ENCODE assay signal across 9 mouse cellular contexts in genomic region chr5:100663854-100664253, GRCm38 (mm10). TPM values are rescaled to one million over a fixed set of nuclear protein-coding genes. Genes with fewer than 3 reads are reported as not detected.
DNase-seq lines count a peak whose midpoint lies in the region; ATAC-seq and TF ChIP-seq lines count a peak whose summit lies in the region.
"Had no signal": no experiment of that assay in that cellular context is flagged by ENCODE, and none has a peak within 500 bp of the region (broad histone marks: within the 10 kb centered on the region; RNA-seq: fewer than 3 reads in every experiment).

No protein-coding gene starts in this region.

- H3K9me3 ChIP-seq in G1E (replicated peaks), result no peaks in the 10 kb centered on the region
- no peaks in the 10 kb centered on the region for H3K9me3 ChIP-seq in limb, embryonic 14.5 days (ENCODE audit: control insufficient read depth, low read length)

- peak in 1 of 2 experiments; percentile 23 for DNase-seq in left cerebral cortex, adult 2 months (ENCODE audit: extremely low spot score in 1 of 2, low spot score in 2 of 2)
- no peak for DNase-seq in left cerebral cortex, adult 8-10 months (ENCODE audit: low spot score in 2 of 2)
- DNase-seq in G1E (ENCODE audit: low spot score), result no peak
- DNase-seq in embryo, embryonic 11 days, result peak; percentile 55
- DNase-seq in limb, embryonic 14.5 days (ENCODE audit: low spot score), result peak; percentile 20
- no peak for DNase-seq in gastrocnemius, postnatal 14 days
- no peak for DNase-seq in layer of hippocampus, postnatal 25 days (ENCODE audit: extremely low spot score in 1 of 2, low spot score in 1 of 2)

- no peak overlapping the region for H3K27ac ChIP-seq in left cerebral cortex, adult 2 months
- no peak overlapping the region for H3K27ac ChIP-seq in limb, embryonic 14.5 days (replicated peaks; ENCODE audit: low read depth, low read length)

- intact Hi-C loops in left cerebral cortex, adult 2 months (cut with DNase I), result loop anchor here (2.0 kb wide), 1 partner anchor 117 kb away; no protein-coding TSS in a partner anchor
- intact Hi-C loops in gastrocnemius, postnatal 14 days (cut with DNase I; ENCODE audit: low total_unique reads), result loop anchor here (10.0 kb wide), 1 partner anchor 119 kb away; no protein-coding TSS in a partner anchor

- TF ChIP-seq POLR2A in limb, embryonic 14.5 days (IDR thresholded peaks at IDR 0.05; ENCODE audit: borderline replicate concordance, extremely low read depth, insufficient read depth, insufficient read length), result no peak

- no peak overlapping the region for H3K4me3 ChIP-seq in left cerebral cortex, adult 2 months
- no peak overlapping the region for H3K4me3 ChIP-seq in G1E (ENCODE audit: low read depth, low read length)
- no peak overlapping the region for H3K4me3 ChIP-seq in limb, embryonic 14.5 days (replicated peaks; ENCODE audit: low read length)
- H3K4me3 ChIP-seq: erythroblast, embryonic 14.5 days had no signal

- 59% methylated on average over 5 of the region's 5 CpGs for WGBS in limb, embryonic 14.5 days

- H3K36me3 ChIP-seq in G1E (replicated peaks), result peaks cover 97% of the 10 kb centered on the region
- peaks cover 48% of the 10 kb centered on the region for H3K36me3 ChIP-seq in limb, embryonic 14.5 days (ENCODE audit: control insufficient read depth, insufficient read depth, low read length)

- peaks cover 16% of the 10 kb centered on the region for H3K4me1 ChIP-seq in G1E (ENCODE audit: insufficient read depth, low read depth, low read length)
- H3K4me1 ChIP-seq in limb, embryonic 14.5 days (ENCODE audit: control insufficient read depth, insufficient read depth, low read length), result no peaks in the 10 kb centered on the region

- peak; percentile 65 for ATAC-seq in G1E (ENCODE audit: extremely low read depth, insufficient number of reproducible peaks, low FRiP score, poor library complexity, severe bottlenecking)
- no peak for ATAC-seq in limb, embryonic 14.5 days (ENCODE audit: low FRiP score, low read depth)
- peak; percentile 74 for ATAC-seq in neutrophil, adult 5-6 weeks (ENCODE audit: extremely low read depth, insufficient number of reproducible peaks, low FRiP score, poor library complexity, severe bottlenecking)

- no peak overlapping the region for H3K9ac ChIP-seq in limb, embryonic 14.5 days (ENCODE audit: low read depth, low read length, severe bottlenecking)

- peak; percentile 81 for TF ChIP-seq CTCF in left cerebral cortex, adult 2 months (IDR thresholded peaks at IDR 0.05)
- TF ChIP-seq CTCF in G1E (IDR thresholded peaks at IDR 0.05; ENCODE audit: low read depth, low read length), result peak; percentile 51

- no peaks in the 10 kb centered on the region for H3K27me3 ChIP-seq in G1E (ENCODE audit: insufficient read depth, low read length)
- no peaks in the 10 kb centered on the region for H3K27me3 ChIP-seq in limb, embryonic 14.5 days (ENCODE audit: control insufficient read depth, insufficient read depth, low read length)

- H3K4me2 ChIP-seq in limb, embryonic 14.5 days (replicated peaks; ENCODE audit: low read depth, low read length, severe bottlenecking), result no peak overlapping the region

RNA-seq across cellular contexts. Expression of gene Coq2, which starts 11.1 kb away (rescaled TPM):
- total RNA-seq in left cerebral cortex, adult 2 months (2021), result 10 to 100 TPM; 76.4 to 77.0 TPM
- total RNA-seq in left cerebral cortex, adult 8-10 months (2022), result 10 to 100 TPM; 71.9 to 86.4 (median 74.6) TPM
- 19.5 and 21.7 TPM in 2 replicates for total RNA-seq in G1E (2014; fragmentation: Nextera tagmentation)
- total RNA-seq in G1E (2017), result 29.5 and 37.7 TPM in 2 replicates
- 47.1 and 78.4 TPM in 2 replicates for polyA plus RNA-seq in G1E (2012)
- 91.2 and 116 TPM in 2 replicates for polyA plus RNA-seq in limb, embryonic 14.5 days (2012; rRNA removed)
- polyA plus RNA-seq in limb, embryonic 14.5 days (2014; fragmentation: Nextera tagmentation; extraction: Ambion mirVana), result 56.2 and 63.1 TPM in 2 replicates
- 38.6 and 39.9 TPM in 2 replicates for total RNA-seq in neutrophil, adult 5-6 weeks (2017)
- total RNA-seq in gastrocnemius, postnatal 14 days (2021), result 10 to 100 TPM; 39.8 to 41.0 TPM
- total RNA-seq in layer of hippocampus, postnatal 25 days (2021), result 10 to 100 TPM; 72.4 to 78.9 TPM

RNA-seq across cellular contexts. Expression of gene Hpse, which starts 55.7 kb away (rescaled TPM):
- total RNA-seq in left cerebral cortex, adult 2 months (2021), result 1 to 10 TPM; 1.9 to 2.4 TPM
- total RNA-seq in left cerebral cortex, adult 8-10 months (2022), result 1 to 10 TPM in 3 of 4 experiments, under 1 TPM in 1; 0.93 to 1.7 (median 1.4) TPM
- total RNA-seq in G1E (2014; fragmentation: Nextera tagmentation) (not detected in 2 replicates), G1E (2017) (0.06 TPM in 1 of 2 replicates, not detected in the other)
- not detected in 2 replicates for polyA plus RNA-seq in G1E (2012)
- 4.5 and 4.9 TPM in 2 replicates for polyA plus RNA-seq in limb, embryonic 14.5 days (2012; rRNA removed)
- 3.9 and 4.4 TPM in 2 replicates for polyA plus RNA-seq in limb, embryonic 14.5 days (2014; fragmentation: Nextera tagmentation; extraction: Ambion mirVana)
- total RNA-seq in neutrophil, adult 5-6 weeks (2017), result 18.2 and 19.7 TPM in 2 replicates
- total RNA-seq in gastrocnemius, postnatal 14 days (2021), result under 1 TPM; 0.51 to 0.88 TPM
- total RNA-seq in layer of hippocampus, postnatal 25 days (2021), result under 1 TPM; 0.49 to 0.52 TPM
- polyA plus RNA-seq: erythroblast, embryonic 14.5 days had no signal

Comparison
In these comparisons a context has a peak if more than half of its experiments do, and no peak if none do; other contexts are left out.
1. DNase-seq: peak in embryo, embryonic 11 days (single experiment) and limb, embryonic 14.5 days (single experiment); none in left cerebral cortex, adult 8-10 months (0 of 2), G1E (single experiment), gastrocnemius, postnatal 14 days (single experiment) and layer of hippocampus, postnatal 25 days (0 of 2).